Mouse (Mus musculus) liver, embryonic 14.5 days (tissue): ENCODE data around the gene Ntrk3.

Source experiments
- CTCF ChIP-seq: IDR thresholded peaks from 2 replicates; pipeline ENCODE4 v1.5.1; 2016; ENCODE audit warnings: antibody characterized with exemption, low read depth, control low read depth
- EP300 ChIP-seq: IDR thresholded peaks from 2 replicates; pipeline ENCODE4 v1.6.1; 2016; ENCODE audit warnings: antibody characterized with exemption, low read depth

GRCm38 (mm10) chr7:78752961-78753360 is 15.1 kb upstream of the Ntrk3 start:
- no peak for TF ChIP-seq CTCF
- TF ChIP-seq EP300, result no peak
